Mouse (Mus musculus) liver, adult 2 months (tissue): ENCODE measurements around the gene Alox15.

Experiments used
- CTCF ChIP-seq: fragments of 200-500 bp; IDR thresholded peaks from 2 replicates; pipeline ENCODE4 v1.5.1; 2011; ENCODE audit warnings: low read depth, low read length, control low read depth
- POLR2A ChIP-seq: fragments of 200-500 bp; IDR thresholded peaks from 2 replicates; pipeline ENCODE4 v1.6.1; 2011; ENCODE audit warnings: low read length, control low read depth; ENCODE audit not compliant: insufficient read depth; ENCODE audit errors: extremely low read depth

DNA sequence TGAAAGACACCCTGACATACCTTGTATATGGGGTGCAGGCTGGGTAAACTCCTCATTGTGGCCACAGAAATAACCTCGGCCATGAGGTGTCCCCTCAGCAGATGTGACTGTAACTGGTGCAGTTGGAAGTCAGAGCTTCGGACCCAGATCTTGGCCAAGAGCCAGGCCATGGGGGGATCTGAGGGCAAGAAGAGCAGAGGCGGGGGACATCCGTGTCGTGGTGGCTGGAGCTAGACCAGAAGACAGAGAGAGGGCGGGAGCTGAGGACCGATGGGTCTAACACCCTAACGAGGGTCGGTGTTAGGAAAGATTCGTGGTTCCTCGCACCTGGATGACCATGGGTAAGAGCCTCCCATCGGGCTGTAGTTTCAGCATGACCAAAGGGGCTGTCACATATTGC is 32.2 kb downstream of the Alox15 start:
- TF ChIP-seq CTCF: no peak
- TF ChIP-seq POLR2A: no peak
